Mouse (Mus musculus): ENCODE data around the gene Tcf12. TPM values are rescaled to one million over a fixed set of nuclear protein-coding genes. Genes with fewer than 3 reads are reported as not detected.
A peak's percentile ranks its signal among the peaks of the same experiment; 100 is the strongest.

The Tcf12 gene
- polyA plus RNA-seq, 1 experiment from 2014 or later = 8.2 TPM

DNA sequence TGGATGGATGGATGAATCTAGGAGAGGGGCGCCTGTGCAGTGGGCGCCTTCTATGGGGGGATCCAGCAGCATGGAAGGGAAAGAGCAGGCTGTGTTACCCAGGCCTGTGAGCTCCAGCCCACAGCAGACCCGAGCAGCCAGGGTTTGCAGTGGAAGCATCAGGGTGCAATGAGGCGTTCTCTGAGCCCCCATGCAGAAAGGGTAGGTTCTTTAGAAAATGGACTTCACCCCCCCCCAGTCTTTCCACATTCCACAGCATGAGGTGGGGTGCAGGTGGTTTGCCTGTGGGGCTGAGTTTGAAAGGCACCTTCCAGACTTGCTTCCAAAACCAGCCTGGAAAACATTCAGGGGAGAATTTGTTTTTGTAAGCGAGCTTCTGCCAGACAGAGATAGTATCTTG, 300.3 kb downstream of the Tcf12 start:
- no peak overlapping the region for H3K4me2 ChIP-seq (ENCODE audit: low read depth, low read length)
- ATAC-seq (ENCODE audit: low read depth) = no peak
- no peaks in the 10 kb centered on the region for H3K4me1 ChIP-seq (ENCODE audit: control insufficient read depth, low read depth, low read length)
- H3K9me3 ChIP-seq (replicated peaks; ENCODE audit: control insufficient read depth, low read length) = no peaks in the 10 kb centered on the region
- 50% methylated on average over 5 of the region's 5 CpGs for WGBS (ENCODE audit: insufficient replicate concordance)
- H3K27ac ChIP-seq (ENCODE audit: low read length) = no peak overlapping the region
- H3K9ac ChIP-seq (ENCODE audit: low read depth, low read length) = no peak overlapping the region
- H3K27me3 ChIP-seq (ENCODE audit: control insufficient read depth, insufficient read depth, low read depth, low read length) = no peaks in the 10 kb centered on the region
- H3K4me3 ChIP-seq (ENCODE audit: low read depth, low read length) = no peak overlapping the region
- no peaks in the 10 kb centered on the region for H3K36me3 ChIP-seq (ENCODE audit: control insufficient read depth, insufficient read depth)

DNA sequence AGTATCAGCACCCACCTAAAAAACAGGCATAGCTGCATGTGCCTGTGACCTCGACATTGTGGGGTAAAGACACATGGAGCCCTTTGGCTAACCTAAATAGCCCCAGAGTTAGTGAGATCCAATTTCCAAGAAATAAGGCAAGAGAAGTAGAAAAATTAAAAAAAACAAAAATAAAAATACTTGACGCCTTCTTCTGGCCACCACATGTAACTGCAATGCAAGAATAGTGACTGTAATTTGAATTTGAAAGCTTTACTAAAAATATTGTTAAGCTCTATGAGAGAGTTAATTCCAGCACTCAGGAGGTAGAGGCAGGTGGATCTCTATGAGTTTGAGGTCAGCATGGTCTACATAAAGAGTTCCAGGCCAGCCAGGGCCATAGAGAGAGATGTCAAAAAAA, 300.9 kb downstream of the Tcf12 start:
- Histone ChIP-seq H3K9me3 (replicated peaks; ENCODE audit: control insufficient read depth, low read length) (no peaks in the 10 kb centered on the region), H3K27ac (ENCODE audit: low read length) (no peak overlapping the region), H3K4me3 (ENCODE audit: low read depth, low read length) (no peak overlapping the region), H3K27me3 (ENCODE audit: control insufficient read depth, insufficient read depth, low read depth, low read length) (no peaks in the 10 kb centered on the region), H3K4me2 (ENCODE audit: low read depth, low read length) (no peak overlapping the region), H3K36me3 (ENCODE audit: control insufficient read depth, insufficient read depth) (no peaks in the 10 kb centered on the region), H3K9ac (ENCODE audit: low read depth, low read length) (no peak overlapping the region), H3K4me1 (ENCODE audit: control insufficient read depth, low read depth, low read length) (no peaks in the 10 kb centered on the region)
- ATAC-seq (ENCODE audit: low read depth) = no peak
- WGBS (ENCODE audit: insufficient replicate concordance) = 66% methylated on average over 2 of the region's 2 CpGs

DNA sequence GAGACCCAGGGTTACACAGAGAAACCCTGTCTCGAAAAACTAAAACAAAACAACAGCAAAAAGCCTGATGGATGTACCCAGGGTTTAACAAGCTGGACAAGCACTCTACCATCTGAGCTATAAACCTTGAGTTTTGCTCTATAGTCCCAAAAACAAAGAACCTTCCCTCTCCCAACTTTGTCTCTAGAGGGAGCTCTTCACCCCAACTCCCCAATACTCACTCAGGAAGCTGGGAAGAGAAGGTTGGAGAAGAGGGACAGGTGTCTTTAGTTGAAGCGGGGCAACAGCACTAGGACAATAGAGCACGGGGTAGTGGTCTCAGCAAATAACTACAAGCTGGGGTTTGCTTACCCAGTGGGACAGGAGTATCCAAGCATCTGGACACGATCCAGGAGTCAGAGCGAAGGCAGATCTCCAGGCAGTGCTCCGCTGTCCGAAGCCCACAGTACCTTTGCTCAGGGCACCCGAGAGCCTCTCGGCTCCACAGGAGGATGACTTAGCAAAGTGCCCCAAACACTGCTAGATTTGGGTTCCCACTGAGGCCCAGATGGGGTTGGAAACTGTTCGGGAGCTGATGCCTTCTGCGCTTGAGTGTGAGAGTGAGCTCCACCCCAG, 302.9 kb downstream of the Tcf12 start:
- Histone ChIP-seq H3K4me2 (ENCODE audit: low read depth, low read length) (peak overlapping the region; percentile 25; the same call in 1 of the 2 replicates), H3K9me3 (replicated peaks; ENCODE audit: control insufficient read depth, low read length) (no peaks in the 10 kb centered on the region), H3K9ac (ENCODE audit: low read depth, low read length) (no peak overlapping the region), H3K36me3 (ENCODE audit: control insufficient read depth, insufficient read depth) (no peaks in the 10 kb centered on the region), H3K4me3 (ENCODE audit: low read depth, low read length) (no peak overlapping the region), H3K27ac (ENCODE audit: low read length) (no peak overlapping the region), H3K4me1 (ENCODE audit: control insufficient read depth, low read depth, low read length) (no peaks in the 10 kb centered on the region), H3K27me3 (ENCODE audit: control insufficient read depth, insufficient read depth, low read depth, low read length) (no peaks in the 10 kb centered on the region)
- WGBS (ENCODE audit: insufficient replicate concordance) = 44% methylated on average over 11 of the region's 11 CpGs
- no peak for ATAC-seq (ENCODE audit: low read depth)

DNA sequence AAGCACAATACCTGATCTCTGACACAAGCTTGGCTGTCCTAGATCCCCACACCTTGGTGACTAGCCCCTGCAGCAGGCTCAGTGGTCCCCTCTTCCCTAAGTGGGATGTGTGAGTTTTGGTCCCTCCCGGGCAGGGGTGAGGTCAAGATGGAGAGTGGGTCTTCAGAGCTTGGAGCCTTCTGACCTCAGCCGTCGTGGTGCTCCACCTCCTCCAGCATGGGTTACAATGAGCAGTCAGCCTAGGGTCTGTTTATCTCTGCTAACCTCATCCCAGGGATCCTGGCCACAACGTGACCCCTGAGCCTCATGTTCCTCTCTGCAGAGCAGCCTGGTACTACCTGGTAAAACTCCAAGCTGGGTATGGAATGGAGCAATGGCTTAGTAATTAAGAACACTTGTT, 303.9 kb downstream of the Tcf12 start:
- Histone ChIP-seq H3K9me3 (replicated peaks; ENCODE audit: control insufficient read depth, low read length) (no peaks in the 10 kb centered on the region), H3K27me3 (ENCODE audit: control insufficient read depth, insufficient read depth, low read depth, low read length) (no peaks in the 10 kb centered on the region), H3K4me2 (ENCODE audit: low read depth, low read length) (no peak overlapping the region), H3K36me3 (ENCODE audit: control insufficient read depth, insufficient read depth) (no peaks in the 10 kb centered on the region), H3K4me3 (ENCODE audit: low read depth, low read length) (no peak overlapping the region), H3K9ac (ENCODE audit: low read depth, low read length) (no peak overlapping the region), H3K4me1 (ENCODE audit: control insufficient read depth, low read depth, low read length) (no peaks in the 10 kb centered on the region), H3K27ac (ENCODE audit: low read length) (no peak overlapping the region)
- ATAC-seq (ENCODE audit: low read depth) = no peak
- WGBS (ENCODE audit: insufficient replicate concordance) = 48% methylated on average over 4 of the region's 4 CpGs

DNA sequence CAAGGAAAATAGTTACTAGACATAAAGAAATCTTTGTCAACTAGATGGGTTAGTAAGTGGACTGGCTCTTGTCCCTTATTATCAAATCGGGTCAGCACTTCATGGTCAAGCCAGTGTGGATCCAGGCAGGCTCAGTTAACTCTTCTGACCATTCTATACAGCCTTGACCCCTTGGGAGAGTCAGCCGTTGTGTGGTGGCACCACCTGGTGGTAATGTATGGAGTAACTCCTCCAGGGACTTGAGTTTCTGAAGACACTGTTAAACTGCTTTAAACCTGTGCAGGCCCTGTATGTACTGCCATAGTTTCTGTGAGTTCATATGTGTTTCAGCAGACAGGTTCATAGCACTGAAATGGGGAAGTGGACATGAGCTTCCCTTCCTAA, 305.3 kb downstream of the Tcf12 start:
- no peaks in the 10 kb centered on the region for H3K27me3 ChIP-seq (ENCODE audit: control insufficient read depth, insufficient read depth, low read depth, low read length)
- H3K9ac ChIP-seq (ENCODE audit: low read depth, low read length) = no peak overlapping the region
- H3K27ac ChIP-seq (ENCODE audit: low read length) = no peak overlapping the region
- H3K36me3 ChIP-seq (ENCODE audit: control insufficient read depth, insufficient read depth) = no peaks in the 10 kb centered on the region
- WGBS (ENCODE audit: insufficient replicate concordance) = 4% methylated on average over 2 of the region's 2 CpGs
- H3K9me3 ChIP-seq (replicated peaks; ENCODE audit: control insufficient read depth, low read length) = no peaks in the 10 kb centered on the region
- 0 out of 2 replicates have a peak, but pooled peaks have one; percentile 39 for ATAC-seq (ENCODE audit: low read depth)
- H3K4me1 ChIP-seq (ENCODE audit: control insufficient read depth, low read depth, low read length) = no peaks in the 10 kb centered on the region
- H3K4me3 ChIP-seq (ENCODE audit: low read depth, low read length) = no peak overlapping the region
- H3K4me2 ChIP-seq (ENCODE audit: low read depth, low read length) = no peak overlapping the region

DNA sequence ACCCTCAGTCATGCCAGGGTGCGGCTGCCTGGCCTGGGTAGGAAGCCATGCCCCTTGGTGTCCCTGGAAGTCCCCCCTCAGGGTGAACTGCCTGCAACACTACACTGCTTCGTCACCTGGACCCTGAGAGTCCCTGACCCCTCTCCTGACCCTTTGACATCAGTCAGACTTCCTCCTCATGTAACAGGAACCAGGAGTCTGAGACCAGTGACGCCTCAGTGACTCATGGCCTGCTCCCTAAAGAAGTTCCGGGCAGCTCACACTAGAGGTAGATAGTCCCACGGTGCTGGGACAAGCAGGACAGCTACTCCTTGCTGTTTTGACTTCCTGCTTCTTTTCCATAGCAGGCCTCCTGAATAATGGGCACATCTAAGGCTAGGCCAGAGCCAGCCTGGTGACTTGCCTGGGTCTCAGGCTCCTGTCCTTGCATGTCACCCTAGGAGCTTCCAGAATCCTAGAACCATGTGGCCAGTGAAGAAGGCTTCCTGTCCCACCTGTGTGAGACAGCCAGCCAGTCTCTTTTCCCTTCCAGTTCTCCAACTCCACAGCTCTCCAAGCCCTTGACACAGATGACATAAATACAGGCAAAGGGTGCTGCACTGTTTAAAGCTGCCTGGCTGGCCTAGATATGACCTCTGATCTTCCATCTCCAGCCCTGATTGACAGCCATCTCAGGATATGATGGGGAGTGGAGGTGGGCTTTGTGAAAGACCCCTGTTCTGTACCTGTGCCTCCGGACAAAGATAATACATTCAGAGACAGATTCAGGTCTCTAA, 305.8 kb downstream of the Tcf12 start:
- WGBS (ENCODE audit: insufficient replicate concordance) = 52% methylated on average over 6 of the region's 6 CpGs

DNA sequence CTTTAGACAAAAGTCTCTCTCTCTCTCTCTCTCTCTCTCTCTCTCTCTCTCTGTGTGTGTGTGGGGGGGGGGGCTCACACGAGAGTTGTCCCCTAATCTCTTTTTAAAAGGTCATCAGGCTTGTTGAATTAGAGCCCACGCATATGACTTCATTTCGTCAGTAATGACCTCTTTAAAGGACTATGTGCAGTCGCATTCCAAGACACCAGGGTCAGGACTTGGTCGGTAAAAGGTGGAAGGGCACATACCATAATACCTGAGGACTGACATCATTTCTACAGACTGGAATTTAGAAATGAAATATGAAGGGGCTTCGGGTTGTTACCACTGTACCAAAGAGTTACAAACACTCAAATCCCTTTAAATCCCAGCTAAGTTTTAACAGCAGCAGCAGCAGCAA, 307.6 kb downstream of the Tcf12 start:
- no peaks in the 10 kb centered on the region for H3K27me3 ChIP-seq (ENCODE audit: control insufficient read depth, insufficient read depth, low read depth, low read length)
- H3K9ac ChIP-seq (ENCODE audit: low read depth, low read length) = no peak overlapping the region
- H3K4me2 ChIP-seq (ENCODE audit: low read depth, low read length) = no peak overlapping the region
- H3K4me1 ChIP-seq (ENCODE audit: control insufficient read depth, low read depth, low read length) = no peaks in the 10 kb centered on the region
- H3K4me3 ChIP-seq (ENCODE audit: low read depth, low read length) = no peak overlapping the region
- no peaks in the 10 kb centered on the region for H3K9me3 ChIP-seq (replicated peaks; ENCODE audit: control insufficient read depth, low read length)
- H3K27ac ChIP-seq (ENCODE audit: low read length) = no peak overlapping the region
- no peaks in the 10 kb centered on the region for H3K36me3 ChIP-seq (ENCODE audit: control insufficient read depth, insufficient read depth)
- no peak for ATAC-seq (ENCODE audit: low read depth)
- WGBS (ENCODE audit: insufficient replicate concordance) = 40% methylated on average over 6 of the region's 6 CpGs

More for the DNA sequence above, 305.8 kb downstream of the Tcf12 start:
- no peaks in the 10 kb centered on the region for H3K36me3 ChIP-seq (ENCODE audit: control insufficient read depth, insufficient read depth)
- no peak overlapping the region for H3K4me3 ChIP-seq (ENCODE audit: low read depth, low read length)
- no peak for ATAC-seq (ENCODE audit: low read depth)
- H3K9ac ChIP-seq (ENCODE audit: low read depth, low read length) = no peak overlapping the region
- no peaks in the 10 kb centered on the region for H3K27me3 ChIP-seq (ENCODE audit: control insufficient read depth, insufficient read depth, low read depth, low read length)
- no peaks in the 10 kb centered on the region for H3K4me1 ChIP-seq (ENCODE audit: control insufficient read depth, low read depth, low read length)
- H3K9me3 ChIP-seq (replicated peaks; ENCODE audit: control insufficient read depth, low read length) = no peaks in the 10 kb centered on the region
- no peak overlapping the region for H3K4me2 ChIP-seq (ENCODE audit: low read depth, low read length)
- no peak overlapping the region for H3K27ac ChIP-seq (ENCODE audit: low read length)

DNA sequence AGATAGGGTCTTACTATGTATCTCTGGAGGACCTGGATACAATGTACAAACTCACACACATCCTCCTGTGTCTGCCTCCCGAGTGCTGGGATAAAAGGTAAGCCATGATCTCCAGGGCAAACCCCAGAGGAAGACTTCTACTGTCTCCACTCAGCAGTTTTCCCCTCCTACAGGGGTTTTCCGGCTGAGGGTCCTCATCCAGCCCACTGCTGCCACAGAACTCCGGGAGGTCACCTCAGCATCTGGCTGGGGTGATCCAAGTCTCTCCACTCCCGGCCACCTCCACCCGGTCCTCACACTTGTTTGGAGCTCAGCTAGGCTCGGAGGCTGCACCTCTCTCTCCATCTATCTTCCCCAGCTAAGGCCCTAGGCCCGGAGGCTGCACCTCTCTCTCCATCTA, 308.4 kb downstream of the Tcf12 start:
- no peak for ATAC-seq (ENCODE audit: low read depth)
- WGBS (ENCODE audit: insufficient replicate concordance) = 49% methylated on average over 7 of the region's 7 CpGs

DNA sequence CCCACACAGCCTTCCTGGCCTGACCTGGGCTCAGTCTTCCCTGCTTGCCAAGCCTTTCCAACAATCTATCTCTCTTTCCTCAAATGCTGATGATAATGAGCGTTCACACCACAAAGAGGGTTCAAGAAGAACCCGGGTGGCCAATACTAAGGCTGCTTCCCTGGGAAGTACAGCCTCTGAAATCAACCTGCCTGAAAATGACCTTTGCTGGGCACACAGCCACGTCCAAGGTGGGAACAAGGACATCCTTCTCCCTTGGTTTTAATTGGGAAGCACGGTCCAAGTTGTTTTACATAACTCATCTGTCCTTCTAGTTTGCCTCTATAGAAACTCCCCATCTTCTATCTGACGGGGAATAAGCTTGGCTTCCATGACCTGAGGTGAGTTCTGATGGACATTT, 312.1 kb downstream of the Tcf12 start:
- Histone ChIP-seq H3K4me2 (ENCODE audit: low read depth, low read length) (no peak overlapping the region), H3K27me3 (ENCODE audit: control insufficient read depth, insufficient read depth, low read depth, low read length) (no peaks in the 10 kb centered on the region), H3K9ac (ENCODE audit: low read depth, low read length) (no peak overlapping the region), H3K9me3 (replicated peaks; ENCODE audit: control insufficient read depth, low read length) (no peaks in the 10 kb centered on the region), H3K4me1 (ENCODE audit: control insufficient read depth, low read depth, low read length) (no peaks in the 10 kb centered on the region), H3K36me3 (ENCODE audit: control insufficient read depth, insufficient read depth) (no peaks in the 10 kb centered on the region), H3K27ac (ENCODE audit: low read length) (no peak overlapping the region), H3K4me3 (ENCODE audit: low read depth, low read length) (no peak overlapping the region)
- ATAC-seq (ENCODE audit: low read depth) = no peak
- WGBS (ENCODE audit: insufficient replicate concordance) = 58% methylated on average over 5 of the region's 5 CpGs

More for the DNA sequence above, 308.4 kb downstream of the Tcf12 start:
- H3K4me1 ChIP-seq (ENCODE audit: control insufficient read depth, low read depth, low read length) = no peaks in the 10 kb centered on the region
- no peak overlapping the region for H3K9ac ChIP-seq (ENCODE audit: low read depth, low read length)
- H3K4me3 ChIP-seq (ENCODE audit: low read depth, low read length) = no peak overlapping the region
- H3K9me3 ChIP-seq (replicated peaks; ENCODE audit: control insufficient read depth, low read length) = no peaks in the 10 kb centered on the region
- no peaks in the 10 kb centered on the region for H3K36me3 ChIP-seq (ENCODE audit: control insufficient read depth, insufficient read depth)
- H3K27ac ChIP-seq (ENCODE audit: low read length) = no peak overlapping the region
- H3K27me3 ChIP-seq (ENCODE audit: control insufficient read depth, insufficient read depth, low read depth, low read length) = no peaks in the 10 kb centered on the region
- H3K4me2 ChIP-seq (ENCODE audit: low read depth, low read length) = no peak overlapping the region
